Mouse (Mus musculus) bone marrow macrophage, adult 2 months (primary cell): ENCODE results near the gene Son. TPM values are rescaled to one million over a fixed set of nuclear protein-coding genes. Genes with fewer than 3 reads are reported as not detected.
A peak's percentile ranks its signal among the peaks of the same experiment; 100 is the strongest.
"Not testable (repeated sequence)": the region's sequence is repeated elsewhere in the genome, so short reads cannot be mapped to it uniquely, and the experiment has no call there.

Source experiments
- H3K27ac ChIP-seq: 2 replicates; pipeline ENCODE4 v1.5.1; 2012; ENCODE audit warnings: low read depth, low read length; ENCODE audit not compliant: insufficient read depth
- H3K4me1 ChIP-seq: 2 replicates; pipeline ENCODE4 v1.6.1; 2012; ENCODE audit warnings: low read length; ENCODE audit not compliant: control insufficient read depth, insufficient read depth
- H3K4me3 ChIP-seq: 2 replicates; pipeline ENCODE4 v1.5.1; 2012; ENCODE audit warnings: mild to moderate bottlenecking, low read length, moderate library complexity; ENCODE audit not compliant: insufficient read depth
- CTCF ChIP-seq: IDR thresholded peaks from 2 replicates; pipeline ENCODE4 v1.5.1; 2012; ENCODE audit warnings: low read depth, mild to moderate bottlenecking, low read length, moderate library complexity
- POLR2A ChIP-seq: IDR thresholded peaks from 2 replicates; pipeline ENCODE4 v1.6.1; 2012; ENCODE audit warnings: mild to moderate bottlenecking, low read depth, low read length, borderline replicate concordance
- polyA plus RNA-seq: library from polyadenylated mRNA; stranded (reverse); fragments of >200 nt; gene quantifications from 2 replicates; pipeline ENCODE4 v1.2.4, GENCODE M21; 2012; ENCODE audit not compliant: missing spikeins, insufficient read depth, insufficient read length

Son gene
- polyA plus RNA-seq, 1 experiment = 237 TPM

DNA sequence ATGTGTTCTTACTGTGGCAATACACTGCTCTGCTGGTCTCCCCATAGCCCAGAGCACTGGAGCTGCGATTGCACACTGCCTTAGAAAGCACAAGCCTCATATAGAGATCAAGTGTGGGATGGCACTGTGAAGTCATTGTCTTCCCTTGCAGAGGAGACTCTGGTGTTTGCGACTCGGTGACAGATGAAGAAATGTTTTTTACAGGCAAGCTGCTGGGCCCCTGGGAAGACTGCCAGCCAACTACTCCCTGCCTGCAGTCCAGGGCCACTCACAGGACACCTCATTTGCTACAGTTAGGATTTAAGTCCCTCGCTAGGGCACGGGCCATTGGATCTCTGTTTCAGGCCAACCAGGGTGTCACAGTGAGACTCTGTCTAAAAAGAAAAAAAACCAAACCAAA lies 14.9 kb upstream of the Son start:
- Histone ChIP-seq H3K27ac (no peak overlapping the region), H3K4me3 (no peak overlapping the region), H3K4me1 (peaks cover 17% of the 10 kb centered on the region)
- TF ChIP-seq POLR2A (no peak), CTCF (no peak)

DNA sequence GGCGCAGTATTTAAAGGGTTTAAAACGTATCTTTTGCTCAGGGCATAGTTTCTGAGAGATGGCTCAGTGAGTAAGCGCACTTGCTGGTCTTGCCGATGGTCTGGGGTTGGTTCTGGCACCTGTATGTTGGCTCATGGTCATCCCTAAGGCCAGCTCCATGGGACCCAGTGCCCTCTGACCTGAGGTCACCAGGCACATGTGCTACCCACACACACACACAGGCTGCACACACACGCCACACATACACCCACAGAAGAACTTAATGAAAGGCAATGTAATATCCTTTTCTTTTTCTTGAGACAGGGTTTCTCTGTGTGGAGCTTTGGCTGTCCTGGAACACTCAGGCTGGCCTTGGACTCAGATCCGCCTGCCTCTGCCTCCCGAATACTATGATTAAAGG lies 14.4 kb upstream of the Son start:
- Histone ChIP-seq H3K4me1 (peaks cover 17% of the 10 kb centered on the region), H3K27ac (no peak overlapping the region), H3K4me3 (no peak overlapping the region)
- TF ChIP-seq CTCF (no peak), POLR2A (no peak)

DNA sequence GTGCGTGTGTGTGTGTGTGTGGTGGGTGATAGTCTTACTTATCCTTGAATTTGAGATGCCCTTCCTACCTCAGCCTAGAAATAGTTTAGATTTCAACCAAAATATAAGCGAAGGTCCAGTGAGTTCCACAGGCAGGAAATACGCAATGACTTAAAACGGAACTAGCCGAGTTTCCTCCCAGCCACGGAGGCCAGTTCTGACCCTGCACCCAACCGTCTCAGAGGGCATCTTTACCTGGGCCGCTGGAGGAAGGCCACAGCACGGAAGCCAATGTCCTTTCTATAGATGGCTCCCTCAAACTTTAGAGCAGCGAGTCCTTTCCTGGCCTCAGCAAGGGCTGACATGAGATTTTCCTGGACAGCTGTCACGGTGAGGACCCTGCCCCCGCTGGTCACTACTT lies 13.7 kb upstream of the Son start:
- Histone ChIP-seq H3K4me3 (no peak overlapping the region), H3K27ac (no peak overlapping the region), H3K4me1 (peaks cover 11% of the 10 kb centered on the region)
- no peak for TF ChIP-seq POLR2A
- TF ChIP-seq CTCF = no peak

DNA sequence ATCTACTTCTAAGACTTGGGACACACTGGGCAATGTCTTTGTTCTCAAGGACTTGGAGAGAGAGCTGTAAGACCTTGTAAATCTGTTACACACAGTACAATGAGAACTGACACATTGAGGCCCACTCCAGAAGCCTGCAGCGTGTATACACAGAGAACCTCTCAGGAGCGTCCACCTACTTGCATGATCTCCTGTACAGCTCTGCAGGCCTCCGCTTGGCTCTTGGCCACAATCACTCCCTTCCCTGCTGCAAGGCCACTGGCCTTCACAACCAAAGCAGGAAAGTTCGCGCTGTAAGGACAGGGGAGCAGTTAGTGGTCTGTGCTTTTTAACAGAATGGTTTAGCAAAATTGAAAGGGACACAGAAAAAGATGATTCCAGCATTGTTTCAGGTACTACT lies 8.1 kb upstream of the Son start:
- TF ChIP-seq CTCF (no peak), POLR2A (no peak)
- no peak overlapping the region for H3K4me3 ChIP-seq
- H3K27ac ChIP-seq = no peak overlapping the region

DNA sequence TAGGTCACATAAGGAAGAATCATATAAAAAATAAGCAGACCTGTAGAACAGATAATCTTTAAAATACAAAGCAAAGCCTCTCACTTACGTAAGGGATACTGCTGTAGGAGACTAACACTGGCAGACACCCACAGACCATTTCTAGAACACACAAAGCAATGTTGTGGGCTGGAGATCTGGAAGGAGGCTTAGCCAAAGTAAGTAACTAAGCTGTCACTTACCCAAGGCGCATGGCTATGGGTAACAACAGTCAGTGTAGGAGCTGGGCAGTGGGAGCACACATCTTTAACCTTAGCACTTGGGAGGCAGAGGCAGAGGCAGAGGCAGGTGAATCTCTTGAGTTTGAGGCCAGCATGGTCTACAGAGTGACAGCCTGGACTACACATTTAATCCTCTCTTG lies 7.7 kb upstream of the Son start:
- Histone ChIP-seq H3K4me3 (no peak overlapping the region), H3K27ac (no peak overlapping the region), H3K4me1 (peaks cover 5% of the 10 kb centered on the region)
- TF ChIP-seq CTCF (no peak), POLR2A (no peak)

More for the DNA sequence above, 8.1 kb upstream of the Son start:
- H3K4me1 ChIP-seq = no peaks in the 10 kb centered on the region

DNA sequence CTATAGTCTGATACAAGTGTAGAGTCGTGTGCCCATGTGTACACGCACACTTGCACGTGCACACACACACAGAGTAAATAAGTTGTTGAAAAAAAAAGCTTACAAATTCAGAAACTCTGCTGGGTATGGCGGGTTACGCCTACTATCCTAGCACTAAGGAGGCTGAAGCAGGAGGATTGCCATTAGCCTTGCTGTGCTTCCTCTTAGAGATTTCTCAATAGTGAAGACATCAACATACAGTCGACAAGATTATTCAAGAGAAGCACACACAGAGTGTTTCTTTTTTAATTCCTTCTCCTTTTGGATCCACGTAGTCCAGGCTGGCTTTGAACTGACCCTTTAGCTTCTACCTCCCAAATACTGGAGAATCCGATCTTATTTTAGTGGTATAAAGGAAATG lies 7.1 kb upstream of the Son start:
- H3K4me1 ChIP-seq = peaks cover 9% of the 10 kb centered on the region
- no peak overlapping the region for H3K27ac ChIP-seq
- no peak for TF ChIP-seq POLR2A
- no peak for TF ChIP-seq CTCF

DNA sequence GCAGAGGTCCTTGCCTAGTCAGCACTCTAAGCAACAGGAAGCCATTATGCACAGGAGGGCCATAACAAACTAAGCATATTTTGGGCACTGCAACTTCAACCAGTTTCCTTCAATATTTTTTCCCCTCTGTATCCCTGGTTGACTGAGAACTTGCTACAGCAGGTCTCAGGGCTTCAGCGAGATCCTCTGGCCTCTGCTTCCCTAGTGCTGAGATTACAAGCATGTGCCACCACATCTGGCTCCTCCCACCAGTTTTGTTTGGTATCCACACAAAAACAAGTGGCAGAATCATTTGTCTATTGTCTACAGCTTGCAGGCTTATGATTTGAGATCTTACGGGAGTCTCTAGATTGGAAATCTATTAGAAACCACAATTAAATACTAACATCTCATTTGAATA lies 2.4 kb upstream of the Son start:
- Histone ChIP-seq H3K27ac (no peak overlapping the region), H3K4me3 (peak overlapping the region; percentile 13), H3K4me1 (peaks cover 9% of the 10 kb centered on the region)
- TF ChIP-seq CTCF (no peak), POLR2A (no peak)

More for the DNA sequence above, 7.1 kb upstream of the Son start:
- H3K4me3 ChIP-seq = no peak overlapping the region

DNA sequence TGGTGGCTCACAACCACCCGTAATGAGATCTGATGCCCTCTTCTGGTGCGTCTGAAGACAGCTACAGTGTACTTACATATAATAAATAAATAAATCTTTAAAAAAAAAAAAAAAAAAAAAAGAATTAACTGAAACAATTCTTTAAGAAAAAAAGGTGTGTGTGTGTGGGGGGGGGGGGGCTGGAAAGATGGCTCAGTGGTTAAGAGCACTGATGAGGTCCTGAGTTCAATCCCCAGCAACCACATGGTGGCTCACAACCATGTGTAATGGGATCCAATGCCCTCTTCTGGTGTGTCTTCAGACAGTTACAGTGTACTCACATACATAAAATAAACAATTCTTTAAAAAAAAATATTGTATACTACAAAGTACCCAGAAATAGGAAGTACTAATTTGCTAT lies 1.9 kb upstream of the Son start:
- H3K4me3 ChIP-seq = not testable (repeated sequence)

DNA sequence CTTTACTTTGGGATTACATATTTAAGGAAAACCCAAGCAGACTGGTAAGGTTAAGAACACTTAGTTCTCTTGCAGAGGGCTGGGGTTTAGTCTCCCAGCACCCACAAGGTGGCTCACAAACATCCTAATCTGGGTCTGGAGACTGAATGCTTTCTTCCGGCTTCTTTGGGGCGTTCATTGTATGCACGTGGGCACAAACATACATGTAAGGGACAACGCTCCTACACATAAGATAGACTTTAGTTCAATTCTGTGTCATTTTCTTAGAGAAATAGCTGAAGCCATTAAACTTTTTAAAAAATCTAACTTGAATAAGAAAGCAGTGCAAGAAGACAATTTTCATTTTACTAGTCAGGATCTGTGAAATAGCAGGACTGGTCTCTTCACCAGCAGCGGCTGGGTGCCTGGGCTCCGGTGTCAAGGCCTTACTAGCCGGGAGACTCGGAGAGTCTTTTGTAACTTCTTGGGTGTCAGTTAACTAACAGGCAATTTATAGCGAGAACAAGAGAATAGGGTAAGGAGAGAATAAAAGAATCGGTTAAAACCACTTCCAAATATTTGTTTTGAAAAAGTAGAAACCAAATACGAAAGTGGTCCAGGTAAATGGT lies 1.2 kb upstream of the Son start:
- H3K4me1 ChIP-seq = peaks cover 13% of the 10 kb centered on the region
- H3K4me3 ChIP-seq = peak overlapping the region; percentile 80
- H3K27ac ChIP-seq = peak overlapping the region; percentile 61
- TF ChIP-seq POLR2A (no peak), CTCF (no peak)

More for the DNA sequence above, 1.9 kb upstream of the Son start:
- peaks cover 11% of the 10 kb centered on the region for H3K4me1 ChIP-seq
- not testable (repeated sequence) for H3K27ac ChIP-seq

DNA sequence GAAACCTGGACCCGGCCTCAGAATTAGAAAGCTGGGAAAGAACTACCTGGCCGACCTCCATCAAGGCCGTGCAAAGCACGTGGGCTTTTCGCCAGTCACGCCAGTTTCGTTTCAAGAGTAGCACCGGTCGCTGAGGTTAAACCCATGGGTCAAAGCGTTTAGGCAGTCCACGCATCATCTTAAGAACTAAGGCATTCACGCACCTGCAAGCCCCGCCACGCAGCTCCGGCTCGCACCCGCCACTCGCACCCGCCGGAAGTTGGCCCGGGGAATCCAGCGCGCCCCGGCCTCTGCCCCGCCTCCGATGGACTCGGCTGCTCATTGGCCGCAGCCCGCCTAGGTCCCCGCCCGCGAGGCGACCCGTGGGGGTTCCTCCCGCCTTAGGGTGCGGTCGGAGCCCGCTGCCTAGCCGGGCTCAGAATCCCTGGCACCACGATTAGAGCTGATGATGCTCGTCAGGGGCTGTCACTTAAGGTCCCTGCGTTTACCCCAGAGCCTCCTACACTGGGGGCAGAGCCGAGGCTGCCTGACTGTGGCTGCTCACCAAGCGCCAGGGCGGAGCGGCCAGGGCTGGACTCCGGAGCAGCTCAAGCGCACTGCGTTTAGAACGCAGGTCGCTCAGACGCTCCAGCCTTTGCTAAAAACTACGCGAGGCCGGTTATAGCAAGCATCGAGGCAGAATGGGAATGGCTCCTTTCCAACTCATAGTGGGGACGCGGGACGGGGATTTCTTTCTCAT lies 456 bp upstream of the Son start, which contains the start of gene Gart:
Gene Gart (minus strand): TSS at position 272 of the 739 bp plus-strand sequence.
- H3K27ac ChIP-seq = peak within 1 kb of the TSS; percentile 99
- H3K4me3 ChIP-seq = peak within 1 kb of the TSS; percentile 88
- H3K4me1 ChIP-seq = peaks cover 13% of the 10 kb centered on the region
- TF ChIP-seq POLR2A (peak; percentile 19; the same call in 1 of the 2 replicates), CTCF (no peak)
